Mouse (Mus musculus) neural tube, embryonic 14.5 days (tissue): Measurements from ENCODE around the gene Uvrag. TPM values are rescaled to one million over a fixed set of nuclear protein-coding genes. Genes with fewer than 3 reads are reported as not detected.

ENCODE experiments used
- ATAC-seq: fragments of 200-750 bp; cut with Nextera tagmentation; 2 replicates; pipeline ENCODE4 v1.8.0; 2017; ENCODE audit warnings: low read depth, mild to moderate bottlenecking, moderate TSS enrichment, moderate library complexity
- H3K27ac ChIP-seq: fragments of 300-500 bp; sonication (generic); 2 replicates; pipeline ENCODE4 v1.5.1; 2014; ENCODE audit warnings: low read depth, mild to moderate bottlenecking, control low read depth, low read length, moderate library complexity, mixed read lengths
- H3K27me3 ChIP-seq: fragments of 300-500 bp; sonication (generic); 2 replicates; pipeline ENCODE4 v1.6.1; 2014; ENCODE audit warnings: low read length; ENCODE audit not compliant: control insufficient read depth, insufficient read depth
- H3K36me3 ChIP-seq: fragments of 300-500 bp; sonication (generic); 2 replicates; pipeline ENCODE4 v1.6.1; 2014; ENCODE audit warnings: low read length, mixed read lengths; ENCODE audit not compliant: control insufficient read depth, insufficient read depth
- H3K4me1 ChIP-seq: fragments of 300-500 bp; sonication (generic); 2 replicates; pipeline ENCODE4 v1.6.1; 2014; ENCODE audit warnings: low read length; ENCODE audit not compliant: control insufficient read depth, insufficient read depth
- H3K4me2 ChIP-seq: fragments of 300-500 bp; sonication (generic); 2 replicates; pipeline ENCODE4 v1.6.1; 2014; ENCODE audit warnings: mild to moderate bottlenecking, low read depth, low read length, control low read depth
- H3K4me3 ChIP-seq: fragments of 300-500 bp; sonication (generic); 2 replicates; pipeline ENCODE4 v1.5.1; 2014; ENCODE audit warnings: low read depth, low read length, control low read depth, mixed read lengths
- H3K9ac ChIP-seq: fragments of 300-500 bp; sonication (generic); replicated peaks from 2 replicates; pipeline ENCODE4 v1.6.1; 2014; ENCODE audit warnings: low read depth, mild to moderate bottlenecking, control low read depth, low read length, mixed read lengths
- H3K9me3 ChIP-seq: fragments of 300-500 bp; sonication (generic); 2 replicates; pipeline ENCODE4 v1.6.1; 2016; ENCODE audit warnings: low read length; ENCODE audit not compliant: control insufficient read depth
- WGBS: fragments of 180-500 bp; shearing (Covaris S2); extraction: QIAGEN DNeasy Blood & Tissue Kit; methylation state at CpG from one replicate; pipeline ENCODE4 v1.1.7; 2014; 5-methylcytosine and 5-hydroxymethylcytosine counted together
- polyA plus RNA-seq: library from polyadenylated mRNA; unstranded; fragments of >200 nt; fragmentation: Nextera tagmentation; extraction: Ambion mirVana; gene quantifications from 2 replicates; pipeline ENCODE4 v1.2.1, GENCODE M21; 2014

Gene Uvrag
- polyA plus RNA-seq, 1 experiment from 2014 or later: 23.8 TPM

DNA sequence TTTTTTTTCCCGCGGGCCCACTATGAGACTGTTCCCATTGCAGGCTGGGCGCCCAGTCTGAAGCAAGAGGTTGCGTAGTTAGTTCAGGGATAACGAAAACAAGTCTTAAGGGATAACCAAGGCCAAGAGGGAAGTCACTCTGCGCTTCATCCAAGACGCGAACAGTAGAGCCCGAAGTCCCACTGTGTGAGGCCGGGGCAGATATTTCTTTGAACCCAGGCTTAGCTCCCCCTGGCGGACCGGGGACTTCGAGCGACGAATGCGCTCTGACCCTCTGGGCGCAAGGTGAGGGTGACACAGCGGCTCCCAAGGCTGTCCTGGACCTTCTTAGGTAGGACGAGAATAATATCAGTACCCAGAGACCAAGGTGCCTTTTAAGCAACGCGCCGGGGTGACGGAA lies 304.3 kb downstream of the Uvrag start:
- no peak overlapping the region for H3K9ac ChIP-seq
- no peaks in the 10 kb centered on the region for H3K36me3 ChIP-seq
- H3K27me3 ChIP-seq: peaks cover 57% of the 10 kb centered on the region
- H3K4me1 ChIP-seq: peaks cover 16% of the 10 kb centered on the region
- no peak for ATAC-seq
- WGBS: under 1% methylated on average over 23 of the region's 23 CpGs
- H3K4me3 ChIP-seq: no peak overlapping the region
- peak overlapping the region; percentile 95; the same call in 1 of the 2 replicates for H3K4me2 ChIP-seq
- no peaks in the 10 kb centered on the region for H3K9me3 ChIP-seq
- no peak overlapping the region for H3K27ac ChIP-seq

DNA sequence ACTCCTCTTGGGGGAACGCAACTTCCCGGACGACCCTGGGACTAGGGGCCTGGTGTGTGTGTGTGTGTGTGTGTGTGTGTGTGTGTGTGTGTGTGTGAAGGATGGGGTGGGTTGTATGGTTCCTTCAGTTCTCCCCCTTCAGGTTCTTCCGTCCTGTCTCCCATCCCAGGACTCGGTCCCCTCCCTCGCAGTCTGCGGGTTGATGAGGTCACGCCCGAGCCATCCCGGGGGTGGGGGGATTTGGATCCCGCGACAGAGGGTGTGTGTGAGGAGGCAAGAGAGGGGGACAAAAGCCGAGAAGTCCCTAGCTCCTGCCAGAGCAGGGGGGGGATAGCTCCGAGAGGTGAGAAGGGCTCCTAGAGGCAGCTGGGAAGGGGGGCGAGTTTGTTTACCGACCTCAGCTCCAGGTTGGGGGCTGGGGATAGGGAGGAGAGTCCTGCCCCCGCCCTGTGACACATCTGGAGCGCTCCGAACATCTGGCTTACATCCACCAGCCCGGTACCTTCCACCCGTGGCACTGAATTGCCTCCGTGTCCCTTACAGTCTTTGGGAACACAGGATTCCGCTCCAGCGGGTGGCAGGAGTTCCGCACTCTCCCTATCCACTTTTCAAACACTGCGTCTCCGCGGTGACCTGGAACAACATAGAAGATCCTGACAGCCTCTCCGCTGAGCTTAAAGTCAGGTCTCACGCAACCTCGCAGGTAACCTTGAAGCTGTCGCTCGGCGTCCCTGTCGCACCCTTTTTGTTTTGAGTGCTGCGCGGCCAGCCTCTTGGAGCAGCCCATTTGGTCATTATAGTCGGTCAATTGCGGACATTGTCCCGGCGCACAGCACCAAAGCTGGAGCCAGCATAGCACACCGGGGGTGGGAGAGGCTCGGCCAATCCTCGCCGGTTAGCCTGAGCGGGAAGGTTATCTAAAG lies 305.2 kb downstream of the Uvrag start:
- H3K9me3 ChIP-seq: no peaks in the 10 kb centered on the region
- WGBS: under 1% methylated on average over 40 of the region's 46 CpGs
- H3K36me3 ChIP-seq: no peaks in the 10 kb centered on the region
- H3K4me2 ChIP-seq: peak overlapping the region; percentile 95
- peak overlapping the region; percentile 43 for H3K4me3 ChIP-seq
- H3K9ac ChIP-seq: 0 out of 2 replicates have a peak overlapping the region, but pooled peaks have one; percentile 42
- ATAC-seq: no peak
- no peak overlapping the region for H3K27ac ChIP-seq
- peaks cover 16% of the 10 kb centered on the region for H3K4me1 ChIP-seq
- H3K27me3 ChIP-seq: peaks cover 49% of the 10 kb centered on the region

Other genes starting within 250 kb of the Uvrag start
- gene Dgat2, start 41.6 kb upstream of the Uvrag start, polyA plus RNA-seq: 18.7 and 21.1 TPM in 2 replicates
- 0.92 and 2.2 TPM in 2 replicates for gene Mogat2, start 97.5 kb upstream of the Uvrag start, polyA plus RNA-seq
- 118 and 140 TPM in 2 replicates for gene Map6, start 126.3 kb upstream of the Uvrag start, polyA plus RNA-seq
- gene Serpinh1, start 212.1 kb upstream of the Uvrag start, polyA plus RNA-seq: 38.7 and 139 TPM in 2 replicates
- gene Gdpd5, start 240.3 kb upstream of the Uvrag start, polyA plus RNA-seq: 38.1 and 47.9 TPM in 2 replicates